Mouse (Mus musculus) layer of hippocampus, adult 9-11 months (tissue): ENCODE results near the gene Cct8.
"Not testable (repeated sequence)": the region's sequence is repeated elsewhere in the genome, so short reads cannot be mapped to it uniquely, and the experiment has no call there.

Experiments
- DNase-seq: peaks from one replicate; pipeline ENCODE4 v3.0.0; 2022

The Cct8 gene

GRCm38 (mm10) chr16:87495716-87496447, at the start of gene Cct8:
Gene Cct8, minus strand, starts transcription at chr16:87495873.
- peak; percentile 97 for DNase-seq

GRCm38 (mm10) chr16:87528755-87529154, 33.1 kb upstream of the Cct8 start:
- no peak for DNase-seq

DNA sequence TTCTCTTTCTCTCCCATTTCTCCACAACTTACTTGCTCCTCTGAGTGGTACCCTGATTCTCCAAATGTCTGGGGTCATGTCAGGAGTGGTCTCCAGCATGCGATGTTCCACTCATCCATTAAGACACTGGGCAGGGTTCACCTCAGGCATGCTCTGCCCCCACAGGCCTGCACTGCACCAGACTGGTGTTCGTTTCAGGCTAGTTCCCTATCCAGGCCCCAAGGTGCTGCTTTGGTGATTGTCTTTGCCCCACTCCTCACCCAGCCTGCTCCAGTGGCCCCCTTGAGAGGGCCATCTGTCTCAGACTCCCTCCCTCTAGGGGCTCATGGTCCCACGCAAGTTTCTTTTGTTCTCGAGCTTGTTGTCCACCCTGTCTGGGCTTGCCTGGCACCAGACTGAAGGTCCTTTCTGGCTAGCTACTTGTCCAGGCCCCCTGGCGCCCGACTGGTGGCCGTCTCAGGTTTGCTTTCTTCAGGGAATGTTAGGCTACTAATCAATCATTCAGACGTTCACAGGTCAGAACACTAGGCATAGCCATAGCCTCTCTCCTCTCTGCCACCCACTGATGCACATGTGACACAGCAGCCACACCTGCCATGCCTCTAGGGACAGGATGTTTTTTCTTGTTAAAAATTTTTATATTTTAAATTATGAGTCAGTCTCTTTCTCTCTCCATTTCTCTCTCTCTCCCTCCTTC, 32.0 kb upstream of the Cct8 start:
- no peak for DNase-seq

DNA sequence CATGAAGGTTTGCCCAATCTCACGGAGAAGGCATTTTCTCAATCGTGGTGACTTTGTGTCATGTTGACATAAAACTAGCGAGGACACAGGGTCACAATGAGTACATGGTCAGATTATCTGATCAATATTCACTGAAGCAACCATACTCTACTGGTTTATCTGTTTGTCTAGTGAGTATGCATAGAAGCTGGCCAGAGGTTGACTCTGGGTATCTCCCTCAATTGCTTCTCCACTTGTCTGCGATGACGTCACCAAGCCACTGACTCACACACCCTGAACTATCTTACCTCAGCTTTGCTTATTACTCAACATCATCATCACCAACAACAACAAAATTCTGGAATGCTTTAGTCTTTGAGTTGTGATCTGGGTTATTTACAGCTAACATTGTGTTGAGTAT, 28.6 kb upstream of the Cct8 start:
- DNase-seq: no peak

DNA sequence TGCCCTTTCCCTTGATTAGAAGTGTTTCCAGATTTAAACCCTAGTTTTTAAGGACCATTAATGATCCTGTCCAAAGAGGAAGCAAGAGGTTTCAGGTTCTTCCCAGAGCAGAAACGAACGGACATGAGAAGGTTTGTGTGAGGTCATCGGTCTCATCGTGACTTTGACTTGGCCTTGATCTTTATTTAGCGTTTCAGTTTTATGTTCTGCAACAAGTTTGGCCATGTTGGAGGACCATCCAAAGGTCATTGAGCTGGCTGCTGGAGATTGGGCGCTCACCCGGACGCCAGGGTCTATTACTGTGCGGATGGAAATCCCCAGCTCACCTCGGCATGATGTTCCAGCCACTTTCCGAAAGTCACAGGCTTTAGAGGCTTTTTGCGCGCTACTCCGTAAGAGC, 16.7 kb upstream of the Cct8 start:
- DNase-seq: no peak

DNA sequence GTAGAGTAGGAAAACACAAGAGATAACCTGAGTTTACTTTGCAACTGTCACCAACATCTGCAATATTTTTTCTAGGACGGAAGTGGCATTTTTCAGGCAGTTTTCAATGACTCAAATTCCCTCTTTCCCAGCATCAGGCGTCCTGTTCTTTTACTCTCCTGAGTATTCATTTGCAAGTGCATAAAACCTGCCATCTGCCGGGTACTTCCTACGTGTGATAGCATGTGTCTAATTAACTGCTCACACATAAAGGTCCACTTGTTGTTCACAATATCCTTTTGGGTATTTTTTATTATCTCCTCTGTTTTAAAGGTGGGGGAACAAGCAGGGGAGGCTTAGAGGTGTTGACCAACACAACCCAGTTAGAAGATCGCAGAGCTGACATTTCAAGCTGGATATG, 16.0 kb upstream of the Cct8 start:
- no peak for DNase-seq

DNA sequence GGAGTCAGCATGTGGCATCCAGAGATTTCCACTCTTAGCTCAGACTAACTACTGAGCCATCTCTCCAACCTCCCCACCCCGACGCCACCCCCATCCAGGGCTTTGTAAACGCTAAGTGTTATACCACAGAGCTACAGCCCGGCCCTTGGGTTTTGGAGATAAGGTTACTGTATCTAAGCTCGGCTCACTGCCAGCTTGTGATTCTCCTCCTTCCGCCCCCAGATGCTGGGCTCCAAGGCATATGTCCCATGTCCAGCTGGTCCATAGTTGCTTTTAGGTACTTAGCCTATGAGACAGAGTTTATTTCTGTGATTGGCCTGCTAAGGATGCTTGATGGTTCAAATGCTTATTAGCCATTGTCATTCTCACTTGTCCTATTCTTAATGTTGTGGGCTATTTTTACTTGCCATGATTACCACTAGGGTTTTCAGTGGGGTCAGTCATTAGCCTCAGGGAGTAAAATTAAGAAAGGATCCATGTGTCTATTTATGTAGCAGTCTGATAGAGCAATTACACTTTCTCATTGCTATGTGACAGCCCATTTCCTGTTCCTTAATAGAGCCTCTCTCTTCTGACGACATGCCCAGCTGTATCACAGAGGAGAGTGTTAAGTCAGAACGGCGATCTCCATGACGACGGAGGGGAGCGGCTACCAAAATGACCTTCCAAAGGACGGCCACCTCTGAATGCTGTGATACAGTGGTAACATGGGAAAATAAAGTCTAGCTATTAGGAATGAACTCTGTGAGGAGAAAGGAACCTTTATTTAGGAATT, 5.8 kb upstream of the Cct8 start:
- no peak for DNase-seq

- no peak for DNase-seq
Measured at GRCm38 (mm10) chr16:87499556-87499955, 3.9 kb upstream of the Cct8 start.

DNA sequence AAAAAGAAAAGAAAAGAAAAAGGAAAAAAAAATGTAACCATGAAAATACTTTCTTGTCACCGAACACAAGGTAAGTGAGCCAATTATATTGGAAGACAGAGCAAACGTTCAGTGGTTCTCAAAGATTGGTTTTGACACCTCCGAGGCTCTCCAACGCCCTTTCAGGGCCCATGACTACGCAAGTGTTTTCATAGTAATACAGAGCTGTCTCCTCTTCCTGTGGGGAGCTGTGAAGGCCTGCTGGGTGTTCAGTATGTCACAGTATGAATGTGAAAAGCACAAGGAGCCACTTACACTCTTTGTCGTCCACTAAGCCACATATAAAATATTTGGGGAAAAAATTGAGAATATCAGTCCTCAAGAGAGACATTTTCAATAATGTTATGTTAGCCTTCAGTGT, 1.5 kb upstream of the Cct8 start:
- no peak for DNase-seq

- no peak for DNase-seq
Measured at GRCm38 (mm10) chr16:87496728-87497127, 1.1 kb upstream of the Cct8 start.

- no peak for DNase-seq
Measured at GRCm38 (mm10) chr16:87494955-87495655, 568 bp downstream of the Cct8 start.

DNA sequence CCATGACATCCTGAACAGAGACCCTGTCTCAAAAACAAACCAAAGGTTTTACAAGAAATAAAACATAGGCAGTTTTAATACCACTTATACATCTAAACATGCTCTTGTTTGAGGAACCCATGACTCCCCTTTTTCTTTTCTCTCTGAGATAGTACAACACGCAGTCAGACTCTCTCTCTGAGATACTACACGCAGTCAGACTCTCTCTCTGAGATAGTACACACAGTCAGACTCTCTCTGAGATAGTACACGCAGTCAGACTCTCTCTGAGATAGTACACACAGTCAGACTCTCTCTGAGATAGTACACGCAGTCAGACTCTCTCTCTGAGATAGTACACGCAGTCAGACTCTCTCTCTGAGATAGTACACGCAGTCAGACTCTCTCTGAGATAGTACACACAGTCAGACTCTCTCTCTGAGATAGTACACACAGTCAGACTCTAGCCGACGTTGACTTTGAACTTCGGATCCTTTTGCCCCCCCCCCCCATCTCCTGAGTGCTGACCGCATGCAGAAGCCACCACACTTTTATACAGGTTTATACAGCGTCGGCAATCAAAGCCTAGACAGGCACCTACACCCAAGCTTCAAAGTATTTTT, 3.4 kb downstream of the Cct8 start:
- DNase-seq: not testable (repeated sequence)

DNA sequence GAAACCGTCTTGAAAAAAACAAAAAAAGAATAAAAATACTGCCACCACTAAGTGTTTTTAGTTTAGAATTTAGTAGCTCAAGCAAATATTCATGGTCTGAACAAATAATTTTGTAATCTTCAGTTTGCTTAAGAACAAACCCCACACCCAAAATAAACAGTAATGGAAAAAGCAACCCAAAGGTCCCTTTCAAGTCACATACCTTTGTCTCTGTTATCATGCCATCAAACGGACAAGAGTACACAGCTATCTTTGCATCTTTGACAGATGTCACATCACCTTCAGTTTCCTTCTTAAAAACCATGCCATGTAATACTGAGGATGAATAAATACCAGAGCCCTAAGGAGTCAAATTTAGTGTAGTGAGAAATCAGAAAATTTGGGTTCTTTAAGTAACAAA, 7.1 kb downstream of the Cct8 start:
- DNase-seq: no peak

DNA sequence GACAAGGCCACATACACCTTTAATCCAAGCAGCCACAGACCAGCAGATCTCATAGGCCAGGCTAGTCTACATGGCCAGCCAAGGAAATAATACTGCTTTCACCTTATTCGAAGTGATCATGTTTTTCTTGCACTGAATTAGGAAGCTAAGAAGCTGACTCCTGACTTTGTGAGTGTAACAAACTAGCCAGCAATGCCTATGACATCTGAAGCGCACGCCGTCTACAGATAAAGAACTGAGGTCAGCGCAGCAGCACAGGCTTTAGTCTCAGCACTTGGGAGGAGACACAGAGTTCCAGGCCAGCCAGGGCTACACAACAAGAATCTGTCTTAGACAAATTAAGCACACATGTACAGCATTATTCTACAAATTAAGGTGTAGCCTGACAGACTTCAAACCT, 8.9 kb downstream of the Cct8 start:
- no peak for DNase-seq

DNA sequence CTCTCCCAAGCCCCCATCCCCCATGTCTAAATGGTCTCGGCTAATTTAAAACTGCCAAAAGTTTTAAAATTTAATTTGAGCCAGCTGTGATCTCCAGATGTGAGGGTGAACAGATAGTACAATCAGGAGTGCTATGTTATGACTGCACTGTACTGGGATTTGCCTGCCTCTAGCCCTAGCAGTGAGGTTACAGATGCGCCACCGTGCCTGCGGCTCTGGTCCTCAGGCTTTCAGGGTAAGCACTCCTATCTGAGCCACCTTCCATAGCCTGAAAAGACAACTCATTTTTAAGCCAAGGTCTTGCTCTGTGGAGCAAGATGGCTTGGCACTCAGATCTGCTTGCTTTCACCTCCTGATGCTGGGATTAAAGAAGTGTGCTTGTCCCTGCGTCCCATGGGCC, 11.3 kb downstream of the Cct8 start:
- no peak for DNase-seq

GRCm38 (mm10) chr16:87470579-87470978, 25.1 kb downstream of the Cct8 start:
- no peak for DNase-seq

DNA sequence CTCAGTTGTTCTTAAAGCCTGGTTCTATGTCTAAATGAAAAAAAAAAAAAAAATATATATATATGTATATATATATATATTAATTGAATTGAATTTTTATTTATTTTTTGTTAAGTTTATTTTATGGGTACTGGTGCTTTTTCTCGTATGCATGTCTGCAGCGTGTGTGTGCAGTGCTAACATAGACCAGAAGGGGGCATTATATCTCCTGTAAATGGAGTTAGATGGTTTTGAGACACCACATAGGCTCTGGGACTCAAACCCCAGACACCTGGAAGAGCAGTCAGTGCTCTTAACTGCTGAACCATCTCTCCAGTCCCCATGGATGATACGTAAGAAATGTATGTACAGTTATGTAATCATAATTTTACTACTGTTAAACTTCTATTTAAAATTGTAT, 36.9 kb downstream of the Cct8 start:
- no peak for DNase-seq

DNA sequence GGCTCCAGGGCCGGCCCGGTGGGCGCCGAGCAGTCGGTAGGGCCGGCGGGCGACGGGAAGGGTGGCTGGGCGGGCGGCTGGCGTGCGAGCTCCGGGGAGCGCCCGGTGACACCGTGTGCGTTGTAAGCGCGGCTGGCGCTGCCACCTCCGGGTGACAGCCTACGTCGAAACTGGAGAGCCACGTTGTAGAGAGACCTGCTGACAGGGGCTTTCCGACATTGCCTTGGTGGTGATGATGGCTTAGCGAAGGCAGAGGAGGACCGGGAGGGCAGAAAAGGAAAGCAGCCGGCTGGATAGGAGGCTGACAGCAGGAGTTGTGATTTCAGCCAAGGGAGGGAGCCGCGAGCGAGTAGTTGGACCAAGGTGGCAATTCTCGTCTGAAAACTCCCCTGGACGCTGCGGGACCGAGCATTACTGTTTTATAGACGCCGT, 40.5 kb downstream of the Cct8 start:
- no peak for DNase-seq

GRCm38 (mm10) chr16:87454419-87455179, 41.1 kb downstream of the Cct8 start, which contains the start of gene Usp16:
Gene Usp16, plus strand, starts transcription at chr16:87454703.
- peak; percentile 92 for DNase-seq

DNA sequence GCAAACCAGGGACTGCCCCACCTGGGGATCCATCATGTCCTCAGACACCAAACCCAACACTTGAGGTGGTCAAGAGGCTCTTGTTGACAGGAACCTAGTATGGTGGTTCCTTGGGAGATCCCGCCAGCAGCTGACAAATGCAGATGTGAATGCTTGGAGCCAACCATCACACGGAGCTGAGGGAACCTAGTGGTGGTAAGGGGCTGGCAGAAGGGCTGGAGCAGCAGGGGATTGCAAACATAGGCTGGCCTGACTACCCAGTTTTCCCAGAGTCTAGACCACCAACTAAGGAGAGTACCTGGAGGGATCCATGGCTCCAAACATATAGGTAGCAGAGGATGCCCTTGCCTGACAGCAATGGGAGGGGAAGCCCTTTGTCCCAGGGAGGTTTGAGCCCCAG, 42.4 kb downstream of the Cct8 start:
- no peak for DNase-seq

DNA sequence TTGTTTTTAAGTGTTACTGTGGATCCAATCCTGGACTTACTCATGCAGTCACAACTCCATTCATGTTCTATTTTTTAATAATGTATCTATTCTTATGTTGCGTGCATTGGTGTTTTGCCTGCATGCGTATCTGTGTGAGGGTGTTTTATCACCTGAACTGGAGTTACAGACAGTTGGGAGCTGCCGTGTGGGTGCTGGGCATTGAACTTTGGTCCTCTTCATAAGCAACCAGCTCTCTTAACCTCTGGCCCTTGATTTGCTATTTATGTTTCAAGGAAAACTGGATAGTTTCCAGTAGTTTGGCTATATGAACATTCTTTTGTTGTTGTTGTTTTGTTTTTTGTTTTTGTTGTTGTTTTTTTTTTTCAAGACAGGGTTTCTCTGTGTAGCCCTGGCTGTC, 50.1 kb downstream of the Cct8 start:
- no peak for DNase-seq

DNA sequence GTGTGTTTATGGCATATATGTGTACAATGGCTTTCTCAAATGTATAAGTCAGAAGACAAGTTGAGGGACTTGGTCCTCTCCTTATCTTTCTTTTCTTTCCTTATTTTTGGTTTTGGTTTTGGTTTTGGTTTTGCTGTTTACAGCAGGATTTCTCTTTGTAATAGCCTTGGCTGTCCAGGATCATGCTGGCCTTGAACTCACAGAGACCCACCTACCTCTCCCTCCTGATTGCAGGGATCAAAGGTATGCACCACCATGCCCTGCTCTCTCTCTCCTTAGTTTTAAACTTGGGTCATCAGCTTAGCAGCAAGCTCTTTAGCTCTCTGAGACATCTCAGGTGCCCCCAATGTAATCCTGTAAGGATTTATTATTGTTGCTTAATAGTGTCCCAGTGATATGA, 50.6 kb downstream of the Cct8 start:
- no peak for DNase-seq
